Mouse (Mus musculus) hindbrain, embryonic 10.5 days (tissue): ENCODE data around the gene Scgb1c1. TPM values are rescaled to one million over a fixed set of nuclear protein-coding genes. Genes with fewer than 3 reads are reported as not detected.
A peak's percentile ranks its signal among the peaks of the same experiment; 100 is the strongest.
"Not testable (repeated sequence)": the region's sequence is repeated elsewhere in the genome, so short reads cannot be mapped to it uniquely, and the experiment has no call there.

ENCODE experiments used
- DNase-seq: peaks from one replicate; pipeline ENCODE4 v3.0.0-alpha.2; 2017; ENCODE audit warnings: low spot score
- H3K27ac ChIP-seq: fragments of 300-500 bp; sonication (generic); 2 replicates; pipeline ENCODE4 v1.5.1; 2016; ENCODE audit warnings: mild to moderate bottlenecking, moderate library complexity
- H3K27me3 ChIP-seq: fragments of 300-500 bp; sonication (generic); 2 replicates; pipeline ENCODE4 v1.6.1; 2016; ENCODE audit warnings: mild to moderate bottlenecking; ENCODE audit not compliant: poor library complexity, insufficient read depth, severe bottlenecking
- H3K36me3 ChIP-seq: fragments of 300-500 bp; sonication (generic); 2 replicates; pipeline ENCODE4 v1.6.1; 2016; ENCODE audit warnings: mild to moderate bottlenecking, moderate library complexity
- H3K4me1 ChIP-seq: fragments of 300-500 bp; sonication (generic); replicated peaks from 2 replicates; pipeline ENCODE4 v1.6.1; 2016; ENCODE audit warnings: mild to moderate bottlenecking
- H3K4me3 ChIP-seq: fragments of 300-500 bp; sonication (generic); 2 replicates; pipeline ENCODE4 v1.5.1; 2016; ENCODE audit warnings: mild to moderate bottlenecking, moderate library complexity
- H3K9me3 ChIP-seq: fragments of 300-500 bp; sonication (generic); 2 replicates; pipeline ENCODE4 v1.6.1; 2016; ENCODE audit warnings: mild to moderate bottlenecking, moderate library complexity
- WGBS: fragments of 180-500 bp; shearing (Covaris S2); methylation state at CpG from one replicate; pipeline ENCODE4 v1.1.7; 2016; 5-methylcytosine and 5-hydroxymethylcytosine counted together
- polyA plus RNA-seq: library from polyadenylated mRNA; unstranded; fragments of >200 nt; fragmentation: Nextera tagmentation; extraction: Ambion mirVana; gene quantifications from 2 replicates; pipeline ENCODE4 v1.2.1, GENCODE M21; 2016

Scgb1c1 gene
- polyA plus RNA-seq, 1 experiment from 2014 or later: not detected

- no peaks in the 10 kb centered on the region for H3K27me3 ChIP-seq
- 91% methylated on average over 5 of the region's 5 CpGs for WGBS
- no peak overlapping the region for H3K4me3 ChIP-seq
- peaks cover 74% of the 10 kb centered on the region for H3K36me3 ChIP-seq
- H3K9me3 ChIP-seq: no peaks in the 10 kb centered on the region
- no peak overlapping the region for H3K27ac ChIP-seq
- DNase-seq: no peak
- H3K4me1 ChIP-seq: peaks cover 20% of the 10 kb centered on the region
Measured at GRCm38 (mm10) chr7:140860728-140861127, 15.4 kb downstream of the Scgb1c1 start.

GRCm38 (mm10) chr7:140864761-140865160, 19.4 kb downstream of the Scgb1c1 start:
- Histone ChIP-seq H3K9me3 (no peaks in the 10 kb centered on the region), H3K4me3 (no peak overlapping the region), H3K27ac (no peak overlapping the region), H3K4me1 (no peaks in the 10 kb centered on the region), H3K36me3 (peaks cover 79% of the 10 kb centered on the region), H3K27me3 (no peaks in the 10 kb centered on the region)
- no peak for DNase-seq
- WGBS: 86% methylated on average over 12 of the region's 12 CpGs

- 89% methylated on average over 4 of the region's 4 CpGs for WGBS
- no peak for DNase-seq
- Histone ChIP-seq H3K9me3 (no peaks in the 10 kb centered on the region), H3K4me3 (no peak overlapping the region), H3K27me3 (no peaks in the 10 kb centered on the region), H3K4me1 (no peaks in the 10 kb centered on the region), H3K36me3 (peaks cover 40% of the 10 kb centered on the region), H3K27ac (no peak overlapping the region)
Measured at GRCm38 (mm10) chr7:140874224-140874623, 28.9 kb downstream of the Scgb1c1 start.

- no peaks in the 10 kb centered on the region for H3K9me3 ChIP-seq
- DNase-seq: no peak
- H3K4me3 ChIP-seq: no peak overlapping the region
- H3K27ac ChIP-seq: no peak overlapping the region
- peaks cover 37% of the 10 kb centered on the region for H3K36me3 ChIP-seq
- H3K27me3 ChIP-seq: no peaks in the 10 kb centered on the region
- 81% methylated on average over 6 of the region's 6 CpGs for WGBS
- peaks cover 8% of the 10 kb centered on the region for H3K4me1 ChIP-seq
Measured at GRCm38 (mm10) chr7:140877364-140877763, 32.0 kb downstream of the Scgb1c1 start.

GRCm38 (mm10) chr7:140879355-140879754, 34.0 kb downstream of the Scgb1c1 start:
- H3K9me3 ChIP-seq: no peaks in the 10 kb centered on the region
- peaks cover 38% of the 10 kb centered on the region for H3K36me3 ChIP-seq
- H3K4me3 ChIP-seq: no peak overlapping the region
- H3K4me1 ChIP-seq: peaks cover 20% of the 10 kb centered on the region
- no peak overlapping the region for H3K27ac ChIP-seq
- H3K27me3 ChIP-seq: no peaks in the 10 kb centered on the region
- 90% methylated on average over 7 of the region's 7 CpGs for WGBS
- DNase-seq: no peak

- Histone ChIP-seq H3K27ac (no peak overlapping the region), H3K4me1 (peaks cover 20% of the 10 kb centered on the region), H3K4me3 (peak overlapping the region; percentile 90; the same call in 1 of the 2 replicates), H3K36me3 (peaks cover 41% of the 10 kb centered on the region), H3K9me3 (no peaks in the 10 kb centered on the region), H3K27me3 (no peaks in the 10 kb centered on the region)
- WGBS: 90% methylated on average over 3 of the region's 3 CpGs
- no peak for DNase-seq
Measured at GRCm38 (mm10) chr7:140880419-140880818, 35.1 kb downstream of the Scgb1c1 start.

GRCm38 (mm10) chr7:140880865-140881515, 35.6 kb downstream of the Scgb1c1 start:
- Histone ChIP-seq H3K4me1 (peaks cover 20% of the 10 kb centered on the region), H3K27me3 (no peaks in the 10 kb centered on the region), H3K36me3 (peaks cover 42% of the 10 kb centered on the region), H3K27ac (peak overlapping the region; percentile 91), H3K4me3 (peak overlapping the region; percentile 90), H3K9me3 (no peaks in the 10 kb centered on the region)
- DNase-seq: no peak
- 34% methylated on average over 8 of the region's 8 CpGs for WGBS

- under 1% methylated on average over 59 of the region's 59 CpGs for WGBS
- Histone ChIP-seq H3K9me3 (no peaks in the 10 kb centered on the region), H3K27me3 (no peaks in the 10 kb centered on the region), H3K4me3 (peak within 1 kb of the TSS; percentile 90), H3K4me1 (peaks cover 20% of the 10 kb centered on the region), H3K36me3 (peaks cover 42% of the 10 kb centered on the region), H3K27ac (peak within 1 kb of the TSS; percentile 91)
- peak; percentile 93 for DNase-seq
Measured at GRCm38 (mm10) chr7:140881696-140882468, 36.5 kb downstream of the Scgb1c1 start, which contains the start of the genes Psmd13 and Sirt3. Psmd13 (plus strand) TSS chr7:140881968. Sirt3 (minus strand) TSS chr7:140882309.

GRCm38 (mm10) chr7:140882469-140882803, 37.1 kb downstream of the Scgb1c1 start:
- Histone ChIP-seq H3K27ac (peak overlapping the region; percentile 91), H3K4me1 (peaks cover 20% of the 10 kb centered on the region), H3K9me3 (no peaks in the 10 kb centered on the region), H3K27me3 (no peaks in the 10 kb centered on the region), H3K36me3 (peaks cover 43% of the 10 kb centered on the region), H3K4me3 (peak overlapping the region; percentile 90)
- WGBS: under 1% methylated on average over 12 of the region's 12 CpGs
- DNase-seq: no peak

GRCm38 (mm10) chr7:140890636-140891035, 45.3 kb downstream of the Scgb1c1 start:
- peaks cover 86% of the 10 kb centered on the region for H3K36me3 ChIP-seq
- H3K4me3 ChIP-seq, DNase-seq, H3K27ac ChIP-seq, H3K9me3 ChIP-seq, H3K27me3 ChIP-seq, H3K4me1 ChIP-seq: not testable (repeated sequence)
- 97% methylated on average over 16 of the region's 16 CpGs for WGBS

- WGBS: 94% methylated on average over 7 of the region's 7 CpGs
Measured at GRCm38 (mm10) chr7:140894031-140894430, 48.7 kb downstream of the Scgb1c1 start.

GRCm38 (mm10) chr7:140894611-140895010, 49.3 kb downstream of the Scgb1c1 start:
- peaks cover 86% of the 10 kb centered on the region for H3K36me3 ChIP-seq
- no peaks in the 10 kb centered on the region for H3K27me3 ChIP-seq
- H3K4me1 ChIP-seq: no peaks in the 10 kb centered on the region
- WGBS: 94% methylated on average over 3 of the region's 3 CpGs
- DNase-seq: no peak
- no peaks in the 10 kb centered on the region for H3K9me3 ChIP-seq
- no peak overlapping the region for H3K4me3 ChIP-seq
- H3K27ac ChIP-seq: no peak overlapping the region

More at GRCm38 (mm10) chr7:140894031-140894430, 48.7 kb downstream of the Scgb1c1 start:
- Histone ChIP-seq H3K27me3 (no peaks in the 10 kb centered on the region), H3K4me1 (no peaks in the 10 kb centered on the region), H3K27ac (no peak overlapping the region), H3K4me3 (no peak overlapping the region), H3K9me3 (no peaks in the 10 kb centered on the region), H3K36me3 (peaks cover 86% of the 10 kb centered on the region)
- DNase-seq: no peak
